Mouse (Mus musculus) forebrain, embryonic 14.5 days (tissue): ENCODE data around the gene Ide. TPM values are rescaled to one million over a fixed set of nuclear protein-coding genes. Genes with fewer than 3 reads are reported as not detected.

Source experiments
- ATAC-seq: fragments of 200-750 bp; cut with Nextera tagmentation; 2 replicates; pipeline ENCODE4 v1.8.0; 2017; ENCODE audit warnings: mild to moderate bottlenecking, moderate library complexity
- DNase-seq: peaks from one replicate; pipeline ENCODE4 v3.0.0-alpha.2; 2015; ENCODE audit warnings: low spot score
- H3K27ac ChIP-seq: fragments of 300-500 bp; sonication (generic); 2 replicates; pipeline ENCODE4 v1.5.1; 2014; ENCODE audit warnings: low read depth, mild to moderate bottlenecking, control low read depth, low read length, moderate library complexity
- H3K27me3 ChIP-seq: fragments of 300-500 bp; sonication (generic); replicated peaks from 2 replicates; pipeline ENCODE4 v1.6.1; 2014; ENCODE audit warnings: low read length, control low read depth, mixed read lengths; ENCODE audit not compliant: control insufficient read depth, insufficient read depth
- H3K36me3 ChIP-seq: fragments of 300-500 bp; sonication (generic); 2 replicates; pipeline ENCODE4 v1.6.1; 2014; ENCODE audit warnings: low read length, control low read depth; ENCODE audit not compliant: control insufficient read depth, insufficient read depth
- H3K4me1 ChIP-seq: fragments of 300-500 bp; sonication (generic); 2 replicates; pipeline ENCODE4 v1.6.1; 2014; ENCODE audit warnings: antibody characterized with exemption, low read length, control low read depth; ENCODE audit not compliant: control insufficient read depth, insufficient read depth
- H3K4me2 ChIP-seq: fragments of 300-500 bp; sonication (generic); 2 replicates; pipeline ENCODE4 v1.6.1; 2014; ENCODE audit warnings: mild to moderate bottlenecking, control low read depth, low read length
- H3K4me3 ChIP-seq: fragments of 300-500 bp; sonication (generic); 2 replicates; pipeline ENCODE4 v1.5.1; 2014; ENCODE audit warnings: low read depth, low read length, control low read depth
- H3K9ac ChIP-seq: fragments of 300-500 bp; sonication (generic); 2 replicates; pipeline ENCODE4 v1.6.1; 2014; ENCODE audit warnings: mild to moderate bottlenecking, low read length, control low read depth, moderate library complexity
- H3K9me3 ChIP-seq: fragments of 300-500 bp; sonication (generic); replicated peaks from 2 replicates; pipeline ENCODE4 v1.6.1; 2016; ENCODE audit warnings: low read length, control low read depth, mixed read lengths; ENCODE audit not compliant: control insufficient read depth
- WGBS: fragments of 180-500 bp; shearing (Covaris S2); extraction: QIAGEN DNeasy Blood & Tissue Kit; methylation state at CpG from one replicate; pipeline ENCODE4 v1.1.7; 2014; 5-methylcytosine and 5-hydroxymethylcytosine counted together
- polyA plus RNA-seq: library from polyadenylated mRNA; unstranded; fragments of >200 nt; fragmentation: Nextera tagmentation; extraction: Ambion mirVana; gene quantifications from 2 replicates; pipeline ENCODE4 v1.2.1, GENCODE M21; 2014

Gene Ide
- polyA plus RNA-seq, 1 experiment from 2014 or later = 37.4 TPM

DNA sequence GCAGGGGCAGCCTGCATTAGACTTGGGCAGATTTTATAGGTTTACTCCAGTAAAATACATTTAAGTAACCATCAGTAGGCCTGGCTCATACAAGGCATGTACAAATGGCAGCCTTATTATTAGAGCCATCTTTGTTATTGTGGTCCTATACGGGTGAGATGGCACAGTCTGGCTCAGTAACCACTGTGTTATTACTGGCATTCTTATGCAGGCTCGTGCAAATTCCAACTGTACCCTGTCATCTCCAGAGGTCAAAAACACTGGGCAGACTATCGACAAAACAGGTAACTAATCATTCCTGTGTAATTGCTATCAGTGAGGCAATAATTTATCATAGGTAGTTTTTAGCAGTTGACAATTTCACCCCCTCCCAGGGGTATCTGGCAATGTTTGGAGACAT, 8.6 kb upstream of the Ide start:
- Histone ChIP-seq H3K36me3 (no peaks in the 10 kb centered on the region), H3K4me1 (no peaks in the 10 kb centered on the region), H3K9ac (no peak overlapping the region), H3K27ac (no peak overlapping the region), H3K27me3 (no peaks in the 10 kb centered on the region), H3K4me2 (no peak overlapping the region), H3K4me3 (no peak overlapping the region), H3K9me3 (no peaks in the 10 kb centered on the region)
- DNase-seq (no peak), ATAC-seq (no peak)
- 80% methylated on average over 3 of the region's 3 CpGs for WGBS

- 81% methylated on average over 5 of the region's 5 CpGs for WGBS
- H3K27me3 ChIP-seq = no peaks in the 10 kb centered on the region
- no peaks in the 10 kb centered on the region for H3K36me3 ChIP-seq
- DNase-seq = no peak
- H3K27ac ChIP-seq = no peak overlapping the region
- no peak for ATAC-seq
- no peaks in the 10 kb centered on the region for H3K9me3 ChIP-seq
- no peak overlapping the region for H3K4me2 ChIP-seq
- no peaks in the 10 kb centered on the region for H3K4me1 ChIP-seq
- H3K4me3 ChIP-seq = no peak overlapping the region
- H3K9ac ChIP-seq = no peak overlapping the region
These were observed 6.2 kb upstream of the Ide start for GRCm38 (mm10) chr19:37343899-37344298.

DNA sequence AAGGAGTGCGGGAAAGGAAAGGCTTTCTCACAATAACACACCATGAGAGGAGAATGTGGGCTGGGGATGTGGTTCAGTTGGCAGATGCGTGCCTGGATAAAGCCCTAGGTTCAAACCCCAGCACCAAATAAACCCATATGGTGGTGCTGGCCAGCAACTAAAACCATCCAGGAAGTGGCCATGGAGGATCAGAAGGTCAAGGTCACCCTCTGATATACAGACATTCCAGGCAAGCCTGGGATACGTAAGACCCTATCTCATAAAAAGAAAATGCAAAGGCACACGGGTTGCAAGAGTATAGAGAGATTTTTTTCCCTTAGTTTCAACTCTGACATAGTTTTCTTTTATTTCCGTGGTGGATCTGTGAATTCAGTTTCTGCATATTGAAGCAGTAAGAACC, 3.3 kb upstream of the Ide start:
- no peak for DNase-seq
- Histone ChIP-seq H3K36me3 (no peaks in the 10 kb centered on the region), H3K4me1 (no peaks in the 10 kb centered on the region), H3K9ac (no peak overlapping the region), H3K27ac (no peak overlapping the region), H3K4me3 (no peak overlapping the region), H3K27me3 (no peaks in the 10 kb centered on the region), H3K9me3 (no peaks in the 10 kb centered on the region), H3K4me2 (no peak overlapping the region)
- 94% methylated on average over 5 of the region's 5 CpGs for WGBS
- no peak for ATAC-seq

DNA sequence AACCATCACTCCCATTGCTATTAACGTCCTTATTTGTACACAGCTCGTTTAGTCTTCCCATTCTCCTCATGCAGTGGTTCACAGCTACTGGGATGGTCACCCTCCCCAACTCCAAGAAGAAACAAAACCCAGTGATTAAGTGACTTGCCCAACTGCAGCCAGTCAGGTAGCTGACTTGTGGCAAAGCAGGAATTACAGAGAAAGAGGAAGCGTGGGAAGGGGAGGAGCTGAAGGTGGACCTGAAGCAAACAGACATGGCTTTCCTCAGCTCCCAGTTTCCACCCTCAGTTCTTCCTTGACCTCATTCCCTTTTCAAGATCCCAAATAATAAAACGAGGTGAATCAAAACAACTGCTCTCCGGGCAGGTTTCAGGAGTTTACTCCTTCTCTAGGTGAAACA, 2.8 kb upstream of the Ide start:
- no peaks in the 10 kb centered on the region for H3K9me3 ChIP-seq
- ATAC-seq (no peak), DNase-seq (no peak)
- H3K4me3 ChIP-seq = no peak overlapping the region
- H3K36me3 ChIP-seq = no peaks in the 10 kb centered on the region
- WGBS = 66% methylated on average over 5 of the region's 5 CpGs
- H3K9ac ChIP-seq = no peak overlapping the region
- H3K4me2 ChIP-seq = no peak overlapping the region
- no peaks in the 10 kb centered on the region for H3K4me1 ChIP-seq
- no peak overlapping the region for H3K27ac ChIP-seq
- H3K27me3 ChIP-seq = no peaks in the 10 kb centered on the region

- Histone ChIP-seq H3K4me3 (no peak overlapping the region), H3K4me2 (no peak overlapping the region), H3K36me3 (no peaks in the 10 kb centered on the region), H3K9me3 (no peaks in the 10 kb centered on the region), H3K27me3 (no peaks in the 10 kb centered on the region), H3K4me1 (no peaks in the 10 kb centered on the region), H3K27ac (no peak overlapping the region), H3K9ac (no peak overlapping the region)
- no peak for ATAC-seq
- WGBS = 83% methylated on average over 1 of the region's 1 CpGs
- no peak for DNase-seq
These were observed 2.3 kb downstream of the Ide start for GRCm38 (mm10) chr19:37335392-37335791.

GRCm38 (mm10) chr19:37333357-37333756, 4.3 kb downstream of the Ide start:
- H3K27me3 ChIP-seq = no peaks in the 10 kb centered on the region
- no peak overlapping the region for H3K4me2 ChIP-seq
- H3K9ac ChIP-seq = no peak overlapping the region
- no peak overlapping the region for H3K27ac ChIP-seq
- H3K36me3 ChIP-seq = no peaks in the 10 kb centered on the region; the same call in 1 of the 2 replicates
- ATAC-seq (no peak), DNase-seq (no peak)
- 94% methylated on average over 5 of the region's 5 CpGs for WGBS
- H3K9me3 ChIP-seq = no peaks in the 10 kb centered on the region
- H3K4me1 ChIP-seq = no peaks in the 10 kb centered on the region
- no peak overlapping the region for H3K4me3 ChIP-seq

DNA sequence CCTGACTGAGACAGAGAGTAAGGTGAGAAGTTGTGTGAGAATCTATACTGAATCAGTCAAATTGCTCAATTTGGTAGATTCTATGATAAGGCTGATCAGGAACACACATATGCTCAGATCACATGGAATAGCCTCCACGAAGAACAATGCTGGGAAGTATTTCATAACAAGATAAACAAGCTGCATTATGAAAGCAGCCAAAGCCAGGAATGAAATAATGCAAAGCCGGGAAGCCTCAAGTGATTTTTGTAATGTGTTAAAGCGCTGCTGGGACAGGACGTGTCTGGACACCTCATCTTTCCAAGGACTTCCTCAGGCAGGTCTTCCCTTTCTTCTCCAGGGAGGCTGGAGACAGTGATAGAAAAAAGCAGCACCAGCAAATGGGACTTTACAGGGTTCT, 4.9 kb downstream of the Ide start:
- no peak overlapping the region for H3K27ac ChIP-seq
- H3K9ac ChIP-seq = no peak overlapping the region
- no peaks in the 10 kb centered on the region for H3K27me3 ChIP-seq
- no peaks in the 10 kb centered on the region for H3K4me1 ChIP-seq
- H3K9me3 ChIP-seq = no peaks in the 10 kb centered on the region
- peaks cover 3% of the 10 kb centered on the region; the same call in 1 of the 2 replicates for H3K36me3 ChIP-seq
- ATAC-seq = no peak
- H3K4me3 ChIP-seq = no peak overlapping the region
- 94% methylated on average over 4 of the region's 4 CpGs for WGBS
- no peak for DNase-seq
- H3K4me2 ChIP-seq = no peak overlapping the region

- Histone ChIP-seq H3K36me3 (peaks cover 7% of the 10 kb centered on the region), H3K27ac (no peak overlapping the region), H3K4me2 (no peak overlapping the region), H3K9ac (no peak overlapping the region), H3K9me3 (no peaks in the 10 kb centered on the region), H3K27me3 (no peaks in the 10 kb centered on the region), H3K4me3 (no peak overlapping the region), H3K4me1 (no peaks in the 10 kb centered on the region)
- WGBS = 85% methylated on average over 5 of the region's 5 CpGs
- DNase-seq (no peak), ATAC-seq (no peak)
These were observed 10.4 kb downstream of the Ide start for GRCm38 (mm10) chr19:37327216-37327615.

DNA sequence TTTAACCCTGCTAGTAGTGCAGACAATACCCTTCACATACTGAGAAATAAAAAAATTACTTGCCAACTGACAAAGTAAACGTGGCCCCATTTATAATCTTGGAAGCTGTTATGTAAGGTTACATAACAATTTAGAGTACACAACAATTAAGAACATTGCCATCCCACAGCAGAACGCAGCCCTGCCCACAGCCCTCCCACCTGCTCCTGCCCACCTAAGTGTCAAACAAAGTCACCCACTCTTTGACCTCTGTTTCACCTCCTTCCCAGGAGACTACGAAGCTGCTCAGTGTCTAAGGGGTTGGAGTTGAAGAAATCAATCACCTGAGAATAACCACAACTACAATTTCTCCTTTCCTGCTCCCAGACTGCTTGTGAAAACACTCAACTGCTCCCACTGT, 14.1 kb downstream of the Ide start:
- Histone ChIP-seq H3K9me3 (no peaks in the 10 kb centered on the region), H3K4me2 (no peak overlapping the region), H3K36me3 (peaks cover 7% of the 10 kb centered on the region; the same call in 1 of the 2 replicates), H3K27ac (no peak overlapping the region), H3K4me1 (no peaks in the 10 kb centered on the region), H3K4me3 (no peak overlapping the region), H3K27me3 (no peaks in the 10 kb centered on the region), H3K9ac (no peak overlapping the region)
- 87% methylated on average over 3 of the region's 3 CpGs for WGBS
- ATAC-seq = no peak
- DNase-seq = no peak
